Mouse (Mus musculus) limb, embryonic 14.5 days (tissue): ENCODE results near the gene Homer2. TPM values are rescaled to one million over a fixed set of nuclear protein-coding genes. Genes with fewer than 3 reads are reported as not detected.

Source experiments
- ATAC-seq: fragments of 200-750 bp; cut with Nextera tagmentation; 2 replicates; pipeline ENCODE4 v1.8.0; 2017; ENCODE audit warnings: low read depth, moderate number of reproducible peaks, moderate TSS enrichment; ENCODE audit not compliant: low FRiP score
- DNase-seq: peaks from one replicate; pipeline ENCODE4 v3.0.0-alpha.2; 2015; ENCODE audit warnings: low spot score
- H3K27ac ChIP-seq: fragments of 300-500 bp; sonication (generic); replicated peaks from 2 replicates; pipeline ENCODE4 v1.5.1; 2014; ENCODE audit warnings: low read depth, mild to moderate bottlenecking, low read length, moderate library complexity, mixed read lengths
- H3K27me3 ChIP-seq: fragments of 300-500 bp; sonication (generic); 2 replicates; pipeline ENCODE4 v1.6.1; 2014; ENCODE audit warnings: low read length, mixed read lengths; ENCODE audit not compliant: control insufficient read depth, insufficient read depth
- H3K36me3 ChIP-seq: fragments of 300-500 bp; sonication (generic); 2 replicates; pipeline ENCODE4 v1.6.1; 2014; ENCODE audit warnings: mild to moderate bottlenecking, low read length, moderate library complexity, mixed read lengths; ENCODE audit not compliant: control insufficient read depth, insufficient read depth
- H3K4me1 ChIP-seq: fragments of 300-500 bp; sonication (generic); 2 replicates; pipeline ENCODE4 v1.6.1; 2014; ENCODE audit warnings: antibody characterized with exemption, low read length, mixed read lengths; ENCODE audit not compliant: control insufficient read depth, insufficient read depth
- H3K4me2 ChIP-seq: fragments of 300-500 bp; sonication (generic); replicated peaks from 2 replicates; pipeline ENCODE4 v1.6.1; 2014; ENCODE audit warnings: low read depth, mild to moderate bottlenecking, low read length, moderate library complexity; ENCODE audit not compliant: severe bottlenecking
- H3K4me3 ChIP-seq: fragments of 300-500 bp; sonication (generic); replicated peaks from 2 replicates; pipeline ENCODE4 v1.5.1; 2014; ENCODE audit warnings: low read length
- H3K9ac ChIP-seq: fragments of 300-500 bp; sonication (generic); 2 replicates; pipeline ENCODE4 v1.6.1; 2014; ENCODE audit warnings: mild to moderate bottlenecking, low read depth, low read length, moderate library complexity; ENCODE audit not compliant: severe bottlenecking
- H3K9me3 ChIP-seq: fragments of 300-500 bp; sonication (generic); 2 replicates; pipeline ENCODE4 v1.6.1; 2016; ENCODE audit warnings: low read length; ENCODE audit not compliant: control insufficient read depth
- POLR2A ChIP-seq: fragments of 200-500 bp; IDR thresholded peaks from 2 replicates; pipeline ENCODE4 v1.8.0; 2012; ENCODE audit warnings: inconsistent platforms, mild to moderate bottlenecking, moderate library complexity, borderline replicate concordance; ENCODE audit not compliant: insufficient read depth, insufficient read length; ENCODE audit errors: extremely low read depth
- WGBS: fragments of 180-500 bp; shearing (Covaris S2); extraction: QIAGEN DNeasy Blood & Tissue Kit; methylation state at CpG from one replicate; pipeline ENCODE4 v1.1.7; 2014; 5-methylcytosine and 5-hydroxymethylcytosine counted together
- polyA plus RNA-seq, 2 experiments: library from polyadenylated mRNA; depleted of rRNA in 1 of 2; stranded (reverse) in 1 of 2; unstranded in 1 of 2; fragments of >200 nt; fragmentation: Nextera tagmentation in 1 of 2; extraction: Ambion mirVana in 1 of 2; gene quantifications; 2 replicates each; pipeline versions ENCODE4 v1.2.1 to v1.2.3; 2012 to 2014

The Homer2 gene
- polyA plus RNA-seq, 2 experiments, result 15.5 to 25.8 TPM

DNA sequence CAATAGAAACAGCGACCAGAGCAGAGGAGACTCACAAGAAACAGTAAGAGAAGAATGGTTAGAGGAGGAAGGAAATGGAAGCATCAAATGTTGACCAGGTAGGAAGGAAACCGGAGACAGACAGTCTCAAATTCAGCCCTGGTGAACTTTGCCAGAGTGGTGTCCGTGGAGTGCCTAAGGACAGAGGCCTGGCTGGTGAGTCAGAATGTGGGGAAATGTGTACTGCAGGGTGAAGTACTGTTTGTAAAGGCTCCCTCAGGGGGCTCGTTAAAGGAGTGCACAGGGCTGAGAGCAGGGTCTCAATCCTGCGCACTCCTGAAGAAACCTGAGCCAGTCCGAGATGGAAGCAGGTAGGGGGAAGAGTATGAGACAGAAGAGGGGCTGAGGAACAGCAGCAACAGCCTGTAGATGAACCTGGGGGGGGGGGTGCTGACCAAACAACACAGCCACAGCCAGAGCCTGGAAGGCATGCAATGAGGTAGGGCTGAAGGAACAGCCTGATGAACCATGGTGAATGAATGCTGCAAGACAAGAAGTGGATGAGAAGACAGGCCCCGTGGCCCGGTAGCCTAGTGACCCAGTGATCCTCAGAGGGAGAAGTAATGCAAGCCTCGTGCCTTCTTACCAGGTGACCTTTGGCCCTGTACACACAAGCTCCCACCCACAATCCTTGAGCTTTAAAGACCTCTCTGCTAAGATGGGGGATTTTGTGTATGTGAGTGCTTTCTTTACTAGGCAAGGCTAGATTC is 28.1 kb upstream of the Homer2 start:
- Histone ChIP-seq H3K27ac (no peak overlapping the region), H3K4me2 (no peak overlapping the region), H3K4me3 (no peak overlapping the region), H3K27me3 (no peaks in the 10 kb centered on the region), H3K9ac (no peak overlapping the region), H3K36me3 (no peaks in the 10 kb centered on the region), H3K9me3 (no peaks in the 10 kb centered on the region), H3K4me1 (no peaks in the 10 kb centered on the region)
- DNase-seq (no peak), ATAC-seq (no peak)
- no peak for TF ChIP-seq POLR2A
- whole genome bisulfite sequencing, result 53% methylated on average over 9 of the region's 9 CpGs

DNA sequence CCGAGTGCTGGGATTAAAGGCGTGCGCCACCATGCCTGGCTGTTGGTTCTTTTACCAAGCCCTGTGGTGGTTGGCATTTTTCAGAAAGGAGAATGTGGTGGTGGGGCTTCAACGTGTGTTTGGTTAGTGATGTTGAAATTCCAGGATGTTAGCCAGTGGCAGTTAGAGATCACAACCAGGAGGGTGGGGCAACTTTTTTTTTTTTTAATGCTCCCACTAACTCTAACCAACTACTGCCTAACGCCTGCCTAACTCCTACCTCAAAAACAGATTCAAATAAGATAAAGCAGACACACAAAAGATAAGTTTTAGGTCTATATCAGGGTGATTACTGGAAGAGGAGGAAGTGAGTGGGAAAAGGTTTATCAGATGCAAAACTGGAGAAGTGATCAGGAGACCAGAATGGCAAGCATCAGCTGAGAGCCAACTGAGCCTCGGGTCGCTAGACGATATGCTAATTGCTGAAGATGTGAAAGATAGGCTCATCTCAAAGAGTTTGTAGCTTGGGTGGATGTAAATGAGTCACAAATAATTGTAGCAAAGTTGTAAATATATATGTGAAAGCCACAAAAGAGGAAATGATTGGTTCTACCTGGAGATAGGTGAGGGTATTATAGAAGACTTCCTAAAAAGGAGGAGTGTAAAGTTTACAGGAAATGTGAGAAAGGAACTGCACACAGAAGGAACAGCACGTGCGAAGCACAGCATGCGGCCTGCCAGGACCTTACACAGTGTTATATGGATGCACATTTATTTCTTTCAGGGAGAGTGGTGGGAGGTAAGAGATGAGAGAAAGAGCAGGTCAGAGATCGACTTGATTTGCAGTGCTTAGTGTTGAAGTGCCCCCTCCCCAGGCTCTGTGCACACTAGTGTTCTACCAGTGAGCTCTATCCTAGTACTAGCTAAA is 25.1 kb upstream of the Homer2 start:
- H3K4me3 ChIP-seq, result no peak overlapping the region
- no peak overlapping the region for H3K27ac ChIP-seq
- 85% methylated on average over 12 of the region's 12 CpGs for WGBS
- TF ChIP-seq POLR2A, result no peak
- DNase-seq (no peak), ATAC-seq (no peak)
- no peaks in the 10 kb centered on the region for H3K36me3 ChIP-seq
- no peaks in the 10 kb centered on the region for H3K27me3 ChIP-seq
- no peaks in the 10 kb centered on the region for H3K9me3 ChIP-seq
- H3K4me1 ChIP-seq, result no peaks in the 10 kb centered on the region
- no peak overlapping the region for H3K4me2 ChIP-seq
- H3K9ac ChIP-seq, result no peak overlapping the region

DNA sequence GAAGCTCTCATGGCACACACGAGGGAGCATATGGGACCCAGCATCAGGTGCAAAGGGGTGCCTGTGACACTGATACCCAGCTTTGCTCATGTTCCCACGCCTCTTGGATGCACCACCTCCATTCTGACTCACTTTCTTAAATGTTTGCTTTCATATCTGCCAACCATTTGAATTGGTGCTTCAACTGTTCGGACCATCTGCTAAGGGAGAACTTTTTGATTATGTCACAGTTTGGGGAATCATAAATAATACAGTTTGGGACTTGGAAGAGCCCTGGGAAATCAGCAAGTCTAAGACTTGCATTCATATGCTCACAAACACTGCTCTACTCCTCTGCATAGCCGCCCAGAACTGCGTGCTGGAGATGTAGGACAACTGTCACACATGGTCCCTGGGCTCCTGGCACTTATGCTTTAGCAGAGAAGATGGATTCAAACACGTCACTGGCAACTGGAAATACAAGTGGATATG is 23.9 kb upstream of the Homer2 start:
- Histone ChIP-seq H3K9me3 (no peaks in the 10 kb centered on the region), H3K4me1 (peaks cover 4% of the 10 kb centered on the region), H3K27me3 (no peaks in the 10 kb centered on the region), H3K4me3 (no peak overlapping the region), H3K9ac (no peak overlapping the region), H3K36me3 (no peaks in the 10 kb centered on the region), H3K4me2 (no peak overlapping the region), H3K27ac (no peak overlapping the region)
- ATAC-seq, result no peak
- 83% methylated on average over 6 of the region's 6 CpGs for WGBS
- DNase-seq, result no peak
- TF ChIP-seq POLR2A, result no peak

GRCm38 (mm10) chr7:81729787-81730186 is 22.5 kb upstream of the Homer2 start:
- Histone ChIP-seq H3K9me3 (no peaks in the 10 kb centered on the region), H3K9ac (no peak overlapping the region), H3K4me3 (no peak overlapping the region), H3K4me2 (no peak overlapping the region), H3K27me3 (no peaks in the 10 kb centered on the region), H3K4me1 (peaks cover 9% of the 10 kb centered on the region), H3K36me3 (no peaks in the 10 kb centered on the region), H3K27ac (no peak overlapping the region)
- no peak for DNase-seq
- TF ChIP-seq POLR2A, result no peak
- WGBS, result 84% methylated on average over 9 of the region's 9 CpGs
- ATAC-seq, result no peak

DNA sequence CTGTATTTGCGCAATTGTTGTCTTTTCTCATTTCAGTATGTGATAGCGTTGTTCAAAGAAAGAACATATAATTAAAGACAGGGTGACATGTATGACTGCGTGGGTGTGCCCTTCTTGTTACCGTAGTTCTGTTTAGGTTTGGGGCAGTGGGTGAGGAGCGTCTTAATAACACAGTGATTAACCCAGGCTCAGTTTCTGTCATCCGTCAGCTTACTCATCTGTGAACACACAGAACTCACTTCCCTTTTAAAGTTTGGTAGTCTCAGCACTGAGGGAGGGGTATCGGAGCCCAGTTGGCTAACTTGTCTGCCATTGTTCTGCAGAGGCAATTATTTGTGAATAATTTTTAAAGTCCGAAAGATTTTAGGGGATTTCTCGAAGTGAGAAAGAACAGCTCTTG is 20.4 kb upstream of the Homer2 start:
- TF ChIP-seq POLR2A, result no peak
- ATAC-seq (no peak), DNase-seq (no peak)
- Histone ChIP-seq H3K9ac (no peak overlapping the region), H3K27ac (no peak overlapping the region), H3K4me3 (no peak overlapping the region), H3K36me3 (no peaks in the 10 kb centered on the region), H3K4me1 (peaks cover 9% of the 10 kb centered on the region), H3K4me2 (no peak overlapping the region), H3K9me3 (no peaks in the 10 kb centered on the region), H3K27me3 (no peaks in the 10 kb centered on the region)
- WGBS, result 82% methylated on average over 9 of the region's 9 CpGs
